Mouse (Mus musculus) liver, adult 2 months (tissue): ENCODE measurements around the gene Lrp10.

Experiments used
- CTCF ChIP-seq: fragments of 200-500 bp; IDR thresholded peaks from 2 replicates; pipeline ENCODE4 v1.5.1; 2011; ENCODE audit warnings: low read depth, low read length, control low read depth
- POLR2A ChIP-seq: fragments of 200-500 bp; IDR thresholded peaks from 2 replicates; pipeline ENCODE4 v1.6.1; 2011; ENCODE audit warnings: low read length, control low read depth; ENCODE audit not compliant: insufficient read depth; ENCODE audit errors: extremely low read depth

DNA sequence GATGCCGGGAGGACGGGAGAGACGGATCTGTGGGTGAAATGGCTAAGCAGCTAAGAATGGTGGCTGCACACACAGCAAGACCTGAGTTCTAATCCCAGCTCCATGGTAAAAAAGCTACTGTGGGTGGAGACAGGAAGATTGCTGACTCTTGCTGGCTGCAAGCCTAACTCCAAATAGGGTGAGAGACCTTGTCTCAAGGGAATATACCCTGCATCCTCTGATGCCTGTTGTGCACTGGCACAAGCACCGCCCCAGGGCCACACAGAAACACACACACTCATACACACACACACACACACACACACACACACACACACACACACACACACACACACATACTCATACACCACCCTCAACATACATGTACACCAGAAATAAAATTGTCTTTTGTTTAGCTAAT lies 47.1 kb upstream of the Lrp10 start:
- TF ChIP-seq CTCF (no peak), POLR2A (no peak)
